Mouse (Mus musculus) heart, postnatal 0 days (tissue): ENCODE data around the gene Agbl4. TPM values are rescaled to one million over a fixed set of nuclear protein-coding genes. Genes with fewer than 3 reads are reported as not detected.
A peak's percentile ranks its signal among the peaks of the same experiment; 100 is the strongest.

Experiments used
- ATAC-seq: fragments of 200-750 bp; cut with Nextera tagmentation; 2 replicates; pipeline ENCODE4 v1.8.0; 2017; ENCODE audit warnings: low read depth, moderate number of reproducible peaks, moderate library complexity; ENCODE audit not compliant: insufficient read depth
- DNase-seq: peaks from one replicate; pipeline ENCODE4 v3.0.0-alpha.2; 2016; ENCODE audit warnings: low spot score
- H3K27ac ChIP-seq: fragments of 300-500 bp; sonication (generic); 2 replicates; pipeline ENCODE4 v1.5.1; 2014; ENCODE audit warnings: low read depth, mild to moderate bottlenecking
- H3K27me3 ChIP-seq: fragments of 300-500 bp; sonication (generic); 2 replicates; pipeline ENCODE4 v1.6.1; 2014; ENCODE audit warnings: low read length, mixed read lengths; ENCODE audit not compliant: control insufficient read depth, insufficient read depth
- H3K36me3 ChIP-seq: fragments of 300-500 bp; sonication (generic); replicated peaks from 2 replicates; pipeline ENCODE4 v1.6.1; 2014; ENCODE audit warnings: low read length, mixed read lengths; ENCODE audit not compliant: control insufficient read depth, insufficient read depth
- H3K4me1 ChIP-seq: fragments of 300-500 bp; sonication (generic); 2 replicates; pipeline ENCODE4 v1.6.1; 2014; ENCODE audit warnings: antibody characterized with exemption; ENCODE audit not compliant: control insufficient read depth, insufficient read depth
- H3K4me2 ChIP-seq: fragments of 300-500 bp; sonication (generic); 2 replicates; pipeline ENCODE4 v1.6.1; 2014; ENCODE audit warnings: low read depth, mild to moderate bottlenecking, low read length, moderate library complexity
- H3K4me3 ChIP-seq: fragments of 300-500 bp; sonication (generic); 2 replicates; pipeline ENCODE4 v1.5.1; 2014; ENCODE audit warnings: low read depth, low read length
- H3K9ac ChIP-seq: fragments of 300-500 bp; sonication (generic); replicated peaks from 2 replicates; pipeline ENCODE4 v1.6.1; 2014; ENCODE audit warnings: low read depth, low read length, mixed read lengths
- H3K9me3 ChIP-seq: fragments of 300-500 bp; sonication (generic); replicated peaks from 2 replicates; pipeline ENCODE4 v1.6.1; 2016; ENCODE audit warnings: low read length; ENCODE audit not compliant: control insufficient read depth
- CTCF ChIP-seq: IDR thresholded peaks from 2 replicates; pipeline ENCODE4 v1.5.1; 2016; ENCODE audit warnings: antibody characterized with exemption, control low read depth, low read depth
- EP300 ChIP-seq: IDR thresholded peaks from 2 replicates; pipeline ENCODE4 v1.6.1; 2016; ENCODE audit warnings: antibody characterized with exemption, low read depth
- WGBS: fragments of 180-500 bp; shearing (Covaris S2); extraction: QIAGEN DNeasy Blood & Tissue Kit; methylation state at CpG from one replicate; pipeline ENCODE4 v1.1.7; 2014; 5-methylcytosine and 5-hydroxymethylcytosine counted together
- polyA plus RNA-seq: library from polyadenylated mRNA; unstranded; fragments of >200 nt; fragmentation: Nextera tagmentation; extraction: Ambion mirVana; gene quantifications from 2 replicates; pipeline ENCODE4 v1.2.1, GENCODE M21; 2015
- total RNA-seq: library from RNA; depleted of rRNA; stranded (reverse); fragments of >200 nt; gene quantifications from 2 replicates; pipeline ENCODE4 v1.2.3, GENCODE M21; 2014; ENCODE audit warnings: low replicate concordance

Agbl4 gene
- total and polyA plus RNA-seq, 2 experiments from 2014 or later, result 0.55 TPM; not detected in 1

GRCm38 (mm10) chr4:110396221-110396620, 1.2 kb upstream of the Agbl4 start:
- H3K36me3 ChIP-seq, result no peaks in the 10 kb centered on the region
- 79% methylated on average over 5 of the region's 5 CpGs for WGBS
- ATAC-seq, result no peak

DNA sequence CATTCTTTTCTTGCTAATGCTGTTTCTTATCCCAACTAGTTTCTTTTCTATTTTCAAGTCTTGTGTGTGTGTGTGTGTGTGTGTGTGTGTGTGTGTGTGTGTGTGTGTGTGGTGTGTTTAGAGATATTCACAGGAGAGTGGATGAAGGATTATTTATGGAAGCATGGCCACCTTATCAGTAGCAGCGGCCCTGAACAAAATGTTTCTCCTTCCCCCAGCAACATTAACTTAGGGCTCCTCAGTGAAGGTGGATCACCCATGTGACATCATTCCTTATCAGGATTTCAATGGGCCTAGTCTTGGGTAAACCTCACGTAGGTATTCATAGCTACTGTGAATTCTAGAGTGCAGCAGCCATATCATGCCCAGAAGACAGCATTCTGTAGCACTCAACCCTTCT, 22.8 kb downstream of the Agbl4 start:
- H3K4me2 ChIP-seq, result no peak overlapping the region
- DNase-seq (peak; percentile 41), ATAC-seq (peak; percentile 88)
- H3K4me3 ChIP-seq, result no peak overlapping the region
- peak overlapping the region; percentile 5 for H3K27ac ChIP-seq
- no peaks in the 10 kb centered on the region for H3K27me3 ChIP-seq
- H3K36me3 ChIP-seq, result no peaks in the 10 kb centered on the region
- H3K9me3 ChIP-seq, result no peaks in the 10 kb centered on the region
- no peak overlapping the region for H3K9ac ChIP-seq
- TF ChIP-seq EP300 (no peak), CTCF (no peak)
- no peaks in the 10 kb centered on the region for H3K4me1 ChIP-seq
- WGBS, result 10% methylated on average over 2 of the region's 2 CpGs

More at GRCm38 (mm10) chr4:110396221-110396620, 1.2 kb upstream of the Agbl4 start:
- Histone ChIP-seq H3K4me1 (no peaks in the 10 kb centered on the region), H3K9ac (no peak overlapping the region), H3K4me3 (no peak overlapping the region), H3K9me3 (no peaks in the 10 kb centered on the region), H3K27me3 (no peaks in the 10 kb centered on the region), H3K27ac (no peak overlapping the region), H3K4me2 (no peak overlapping the region)
- DNase-seq, result no peak
- TF ChIP-seq CTCF (no peak), EP300 (no peak)

- H3K27ac ChIP-seq, result no peak overlapping the region
- H3K9me3 ChIP-seq, result no peaks in the 10 kb centered on the region
- DNase-seq, result no peak
- H3K27me3 ChIP-seq, result no peaks in the 10 kb centered on the region
- no peak overlapping the region for H3K4me2 ChIP-seq
- no peaks in the 10 kb centered on the region for H3K36me3 ChIP-seq
- no peak for ATAC-seq
- H3K4me1 ChIP-seq, result no peaks in the 10 kb centered on the region
- no peak overlapping the region for H3K9ac ChIP-seq
- no peak for TF ChIP-seq CTCF
- no peak for TF ChIP-seq EP300
- H3K4me3 ChIP-seq, result no peak overlapping the region
These were observed 30.2 kb downstream of the Agbl4 start for GRCm38 (mm10) chr4:110427653-110428052.

GRCm38 (mm10) chr4:110494371-110494770, 96.9 kb downstream of the Agbl4 start:
- Histone ChIP-seq H3K4me2 (no peak overlapping the region), H3K4me1 (no peaks in the 10 kb centered on the region), H3K27me3 (no peaks in the 10 kb centered on the region), H3K27ac (no peak overlapping the region), H3K9me3 (no peaks in the 10 kb centered on the region), H3K9ac (no peak overlapping the region), H3K36me3 (no peaks in the 10 kb centered on the region), H3K4me3 (no peak overlapping the region)
- no peak for ATAC-seq
- 39% methylated on average over 1 of the region's 1 CpGs for WGBS
- no peak for TF ChIP-seq EP300
- peak; percentile 67 for TF ChIP-seq CTCF
- DNase-seq, result no peak

DNA sequence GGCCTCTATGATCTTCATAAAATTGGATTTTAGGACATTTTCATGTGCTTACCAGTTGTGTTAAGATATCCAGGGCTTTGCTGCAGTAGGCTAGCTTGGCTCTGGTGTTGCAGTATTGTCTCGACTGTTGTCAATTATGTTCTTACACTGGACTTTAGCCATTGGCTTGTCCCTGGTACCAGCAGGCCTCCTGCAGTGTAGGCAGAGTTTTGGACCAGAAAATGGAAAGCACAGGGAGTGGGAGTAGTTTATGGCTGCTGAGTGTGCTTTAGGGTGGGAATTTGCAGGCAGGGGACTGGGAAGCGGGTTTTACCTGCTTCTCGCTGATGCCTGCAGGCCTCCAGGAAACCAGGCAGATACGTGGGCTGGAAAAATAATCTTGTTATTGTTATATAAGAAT, 132.3 kb downstream of the Agbl4 start:
- Histone ChIP-seq H3K4me2 (no peak overlapping the region), H3K9me3 (no peaks in the 10 kb centered on the region), H3K4me1 (no peaks in the 10 kb centered on the region), H3K36me3 (no peaks in the 10 kb centered on the region), H3K4me3 (no peak overlapping the region), H3K27me3 (no peaks in the 10 kb centered on the region), H3K9ac (no peak overlapping the region), H3K27ac (no peak overlapping the region)
- ATAC-seq, result no peak
- TF ChIP-seq EP300 (no peak), CTCF (no peak)
- no peak for DNase-seq
- 76% methylated on average over 4 of the region's 4 CpGs for WGBS

DNA sequence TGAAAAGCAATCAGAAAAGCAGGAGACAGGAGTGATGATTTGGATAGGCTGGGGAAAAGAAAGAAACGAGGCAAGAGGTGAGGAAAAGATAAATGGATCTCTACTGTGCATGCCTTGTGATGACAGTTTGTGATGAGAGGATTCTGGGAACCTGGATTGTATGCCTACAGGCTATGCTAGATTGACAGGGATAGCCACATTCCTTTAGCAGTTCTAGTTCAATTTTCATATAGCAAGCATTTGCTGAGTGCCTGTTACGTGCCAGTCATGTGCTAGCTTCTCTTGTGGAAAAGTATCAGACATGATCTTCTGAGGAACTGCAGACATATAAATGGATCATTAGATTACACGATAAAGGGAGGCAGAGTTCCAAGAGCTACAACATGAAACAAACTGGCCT, 151.8 kb downstream of the Agbl4 start:
- H3K36me3 ChIP-seq, result no peaks in the 10 kb centered on the region
- no peak overlapping the region for H3K27ac ChIP-seq
- DNase-seq, result no peak
- no peak overlapping the region for H3K4me2 ChIP-seq
- H3K4me1 ChIP-seq, result no peaks in the 10 kb centered on the region
- TF ChIP-seq CTCF, result no peak
- TF ChIP-seq EP300, result no peak
- H3K9ac ChIP-seq, result no peak overlapping the region
- no peak overlapping the region for H3K4me3 ChIP-seq
- no peaks in the 10 kb centered on the region for H3K27me3 ChIP-seq
- ATAC-seq, result no peak
- WGBS, result 45% methylated on average over 3 of the region's 3 CpGs
- H3K9me3 ChIP-seq, result no peaks in the 10 kb centered on the region
